Mouse (Mus musculus) monocyte, adult 2 months (primary cell): ENCODE results near the gene Neu1.
"Not testable (repeated sequence)": the region's sequence is repeated elsewhere in the genome, so short reads cannot be mapped to it uniquely, and the experiment has no call there.

Experiments used
- DNase-seq, 2 experiments: peaks; one replicate each; pipeline ENCODE4 v3.0.0; 2022; ENCODE audit warnings: low spot score in 2 of 2, low read depth in 1 of 2

Gene Neu1

GRCm38 (mm10) chr17:34901948-34902347, 29.1 kb upstream of the Neu1 start:
- not testable (repeated sequence) for DNase-seq

DNA sequence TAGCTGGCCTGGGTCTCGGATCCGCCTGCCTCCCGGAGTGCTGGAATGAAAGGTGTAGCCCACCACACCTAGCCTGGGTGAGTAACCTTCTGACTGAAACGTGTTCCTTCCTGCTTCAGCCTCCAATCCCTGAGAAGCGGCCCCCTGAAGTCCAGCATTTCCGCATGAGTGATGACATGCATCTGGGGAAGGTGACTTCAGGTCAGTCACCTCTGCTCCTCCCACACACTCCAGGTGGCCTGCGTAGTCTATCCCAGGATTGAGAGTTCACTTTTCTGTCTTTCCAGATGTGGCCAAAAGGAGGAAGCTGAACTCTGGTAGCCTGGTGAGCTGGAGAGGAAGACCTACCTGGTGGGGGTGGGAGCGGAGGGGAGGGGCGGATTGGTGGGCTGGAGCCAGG, 28.2 kb upstream of the Neu1 start:
- DNase-seq: no peak

DNA sequence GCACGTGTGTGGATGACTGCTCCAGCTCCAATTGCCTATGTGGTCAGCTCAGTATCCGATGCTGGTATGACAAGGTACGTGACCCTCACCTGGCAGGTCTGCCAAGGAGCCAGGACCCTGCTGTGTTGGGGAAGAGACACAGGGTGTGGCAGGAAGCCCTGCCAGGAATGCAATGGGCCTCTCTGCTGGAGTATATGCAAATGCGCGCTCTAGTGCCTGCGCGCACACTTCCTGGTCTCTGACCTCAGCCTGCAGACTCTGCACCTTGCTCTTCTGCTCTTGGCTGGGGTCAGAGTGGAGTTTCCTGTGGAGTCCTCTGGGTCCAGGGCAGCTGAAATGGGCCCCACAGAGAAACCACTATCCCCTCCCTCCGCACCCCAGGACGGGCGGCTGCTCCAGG, 20.1 kb upstream of the Neu1 start:
- DNase-seq: no peak

- peak in 1 of 2 experiments; percentile 66 for DNase-seq
These were observed 19.1 kb upstream of the Neu1 start for GRCm38 (mm10) chr17:34911945-34912351.

GRCm38 (mm10) chr17:34913930-34914665, 17.0 kb upstream of the Neu1 start, which contains the start of gene Slc44a4:
TSS of gene Slc44a4 (plus strand) at chr17:34914466.
- no peak for DNase-seq

GRCm38 (mm10) chr17:34915410-34915831, 15.6 kb upstream of the Neu1 start:
- no peak for DNase-seq

- no peak for DNase-seq
These were observed 14.7 kb upstream of the Neu1 start for GRCm38 (mm10) chr17:34916316-34916715.

- no peak for DNase-seq
These were observed 13.9 kb upstream of the Neu1 start for GRCm38 (mm10) chr17:34917188-34917587.

DNA sequence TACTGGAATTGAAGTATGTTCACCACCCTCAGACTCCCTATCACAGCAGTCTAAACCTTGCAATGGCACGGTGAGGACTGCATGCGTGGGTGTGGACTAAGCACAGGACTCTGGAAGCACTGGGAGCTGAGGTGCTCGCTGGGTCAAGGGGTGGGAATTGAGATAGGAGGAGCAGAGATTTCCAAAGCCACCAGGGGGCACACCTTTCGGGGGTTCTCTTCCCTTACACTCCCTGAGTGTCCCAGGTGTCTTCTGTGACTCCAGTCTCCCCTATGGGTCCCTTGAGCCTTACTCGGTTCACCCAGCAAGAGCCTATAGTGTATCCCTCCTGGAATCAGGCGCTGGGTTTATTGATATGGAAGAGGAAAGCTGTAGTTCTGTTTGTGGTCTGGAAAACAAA, 8.1 kb upstream of the Neu1 start:
- no peak for DNase-seq

DNA sequence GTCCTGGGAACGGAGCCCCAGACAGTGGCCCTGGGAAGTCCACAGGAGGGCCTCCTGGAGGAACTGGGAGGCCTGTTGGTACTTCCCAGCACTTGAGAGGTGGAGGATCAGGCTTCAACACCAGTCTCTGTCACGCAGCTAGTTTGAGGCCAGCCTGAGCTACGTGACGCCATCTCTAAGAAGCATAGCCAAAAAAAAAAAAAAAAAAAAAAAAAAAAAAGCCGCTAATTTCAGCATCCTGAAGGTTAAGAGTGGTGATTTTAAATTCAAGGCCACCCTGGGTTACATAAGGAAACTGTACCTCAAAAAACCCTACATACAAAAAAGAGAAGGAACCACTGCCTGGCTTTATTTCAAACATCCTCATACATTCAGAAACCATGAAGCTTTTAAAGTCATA, 6.8 kb upstream of the Neu1 start:
- DNase-seq: no peak

DNA sequence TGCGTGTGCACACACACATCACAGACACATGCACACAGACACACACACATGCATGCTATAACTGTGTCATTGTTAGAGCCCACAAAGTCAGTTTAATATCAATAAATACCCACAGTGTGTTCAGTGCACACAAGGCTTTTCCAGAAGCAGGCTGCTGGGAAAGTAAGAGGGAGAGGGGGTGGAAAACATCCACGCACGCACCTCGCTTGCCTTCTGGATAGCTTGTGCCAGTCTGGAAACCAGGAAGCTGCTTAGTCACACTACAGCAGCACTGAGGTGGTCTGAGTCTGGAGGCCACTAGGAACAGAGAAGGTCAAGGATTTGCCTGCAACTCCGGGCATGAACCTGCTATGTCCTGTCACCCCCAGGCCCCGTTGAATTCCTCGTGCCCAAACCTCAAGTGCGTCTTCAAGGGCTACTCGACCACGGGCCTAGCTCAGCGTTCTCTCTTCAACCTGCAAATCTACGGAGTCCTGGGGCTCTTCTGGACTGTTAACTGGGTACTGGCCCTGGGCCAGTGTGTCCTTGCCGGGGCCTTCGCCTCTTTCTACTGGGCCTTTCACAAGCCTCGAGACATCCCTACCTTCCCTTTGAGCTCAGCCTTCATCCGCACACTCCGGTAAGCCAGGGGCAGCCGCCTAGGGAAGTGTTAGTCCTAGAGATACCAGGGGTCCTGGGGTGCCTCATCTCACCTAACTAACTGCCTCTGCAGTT, 3.6 kb upstream of the Neu1 start:
- no peak for DNase-seq

GRCm38 (mm10) chr17:34928841-34929240, 2.2 kb upstream of the Neu1 start:
- no peak for DNase-seq

GRCm38 (mm10) chr17:34931735-34932098, 664 bp downstream of the Neu1 start:
- DNase-seq: no peak

DNA sequence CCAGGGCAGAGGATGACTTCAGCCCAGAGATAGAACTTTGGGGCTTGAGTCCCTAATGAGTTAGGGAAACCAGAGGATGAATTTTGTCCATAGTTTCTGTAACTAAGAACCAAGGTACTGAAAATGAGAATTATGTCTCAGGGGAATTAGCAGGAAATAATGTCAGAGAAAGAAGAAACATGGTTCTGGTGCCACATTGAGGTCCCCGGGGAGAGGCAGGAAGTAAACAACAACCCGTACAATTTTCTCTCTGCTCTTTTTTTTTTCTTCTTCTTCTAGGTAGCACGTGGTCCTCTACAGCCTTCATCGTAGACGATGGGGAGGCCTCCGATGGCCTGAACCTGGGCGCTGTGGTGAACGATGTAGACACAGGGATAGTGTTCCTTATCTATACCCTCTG, 1.2 kb downstream of the Neu1 start:
- DNase-seq: no peak

- no peak for DNase-seq
These were observed 3.0 kb downstream of the Neu1 start for GRCm38 (mm10) chr17:34934031-34934430.

DNA sequence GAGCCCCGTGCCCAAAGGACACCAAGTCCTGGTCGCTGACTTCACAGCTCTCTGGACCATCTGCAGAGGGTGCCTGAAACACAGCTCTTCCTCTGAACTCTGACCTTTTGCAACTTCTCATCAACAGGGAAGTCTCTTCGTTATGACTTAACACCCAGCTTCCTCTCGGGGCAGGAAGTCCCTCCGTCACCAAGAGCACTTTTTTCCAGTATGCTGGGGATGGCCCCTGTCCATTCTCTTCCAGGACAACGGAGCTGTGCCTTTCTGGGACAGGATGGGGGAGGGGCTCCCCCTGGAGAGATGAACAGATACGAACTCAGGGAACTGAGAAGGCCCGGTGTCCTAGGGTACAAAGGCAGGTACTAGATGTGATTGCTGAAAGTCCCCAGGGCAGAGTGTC, 3.8 kb downstream of the Neu1 start:
- peak in 1 of 2 experiments; percentile 36 for DNase-seq

DNA sequence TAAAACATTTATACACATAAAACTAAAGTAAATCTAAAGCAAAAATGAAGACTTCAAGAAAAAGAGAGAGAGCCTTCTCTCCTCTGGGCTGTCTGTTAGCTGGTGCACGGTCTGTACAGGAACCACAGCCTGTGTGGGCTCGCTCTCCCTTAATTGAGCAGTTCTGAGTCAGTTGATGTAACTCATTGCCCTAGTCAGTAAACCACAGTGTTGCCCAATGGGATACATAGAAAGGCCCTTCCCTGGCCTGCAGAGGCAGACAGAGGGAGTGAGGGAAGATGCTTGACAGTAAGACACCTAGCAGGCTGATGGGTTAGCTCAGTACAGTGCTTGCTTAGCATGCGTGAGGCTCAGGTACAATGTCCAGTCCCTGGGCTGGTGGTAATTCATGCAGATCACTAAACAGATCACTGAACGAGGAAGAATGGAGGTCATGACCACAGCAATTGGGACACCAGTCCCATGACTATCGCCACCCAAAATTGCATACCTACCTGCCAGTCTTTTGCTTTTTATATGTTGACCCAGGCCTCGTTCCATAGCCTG, 7.0 kb downstream of the Neu1 start:
- no peak for DNase-seq

GRCm38 (mm10) chr17:34941344-34942041, 10.4 kb downstream of the Neu1 start:
- DNase-seq: no peak

- DNase-seq: no peak
These were observed 12.2 kb downstream of the Neu1 start for GRCm38 (mm10) chr17:34943128-34943815.

DNA sequence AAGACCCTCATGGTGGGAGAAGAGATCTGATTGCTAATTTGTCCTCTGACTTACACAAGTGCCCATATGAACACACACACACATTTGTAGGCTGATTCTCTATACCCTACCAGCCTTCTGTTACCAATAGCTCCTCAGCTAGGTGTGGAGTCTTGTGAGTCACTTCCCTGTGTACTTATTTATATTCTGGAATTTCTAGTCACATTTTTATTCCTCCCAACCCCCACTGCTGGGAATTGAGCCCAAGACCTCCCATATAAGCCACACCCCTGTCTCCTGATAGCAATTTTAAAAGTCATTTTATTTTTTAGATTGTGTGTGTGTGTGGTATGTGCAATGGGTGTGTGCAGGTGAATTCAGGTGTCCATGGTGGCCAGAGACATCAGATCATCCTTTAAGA, 13.3 kb downstream of the Neu1 start:
- no peak for DNase-seq

GRCm38 (mm10) chr17:34946486-34947140, 15.6 kb downstream of the Neu1 start:
- no peak for DNase-seq
